11 mouse cellular contexts compared by ENCODE assay signal in genomic region chr11:4202995-4203704, GRCm38 (mm10). TPM values are rescaled to one million over a fixed set of nuclear protein-coding genes. Genes with fewer than 3 reads are reported as not detected.
DNase-seq lines count a peak whose midpoint lies in the region; ATAC-seq and TF ChIP-seq lines count a peak whose summit lies in the region.
"Had no signal": no experiment of that assay in that cellular context is flagged by ENCODE, and none has a peak within 500 bp of the region (broad histone marks: within the 10 kb centered on the region; RNA-seq: fewer than 3 reads in every experiment).

No protein-coding gene starts in this region.

- peaks cover 11% of the 10 kb centered on the region for H3K4me1 ChIP-seq in limb, embryonic 15.5 days
- no peaks in the 10 kb centered on the region for H3K4me1 ChIP-seq in limb, embryonic 10.5 days

- H3K4me3 ChIP-seq in gastrocnemius, adult 2 months, result 0 out of 2 replicates have a peak overlapping the region, but pooled peaks have one; percentile 0
- H3K4me3 ChIP-seq in limb, embryonic 15.5 days, result no peak overlapping the region
- H3K4me3 ChIP-seq in limb, embryonic 10.5 days, result no peak overlapping the region

- H3K9ac ChIP-seq in limb, embryonic 15.5 days, result no peak overlapping the region

- intact Hi-C loops in gastrocnemius, adult 2 months (cut with DNase I), result no loop called here

- peak overlapping the region; percentile 75 for H3K27ac ChIP-seq in gastrocnemius, adult 2 months
- peak overlapping the region; percentile 47; the same call in 1 of the 2 replicates for H3K27ac ChIP-seq in limb, embryonic 15.5 days
- H3K27ac ChIP-seq in limb, embryonic 10.5 days, result no peak overlapping the region

- peaks cover 27% of the 10 kb centered on the region for H3K36me3 ChIP-seq in limb, embryonic 15.5 days
- H3K36me3 ChIP-seq in limb, embryonic 10.5 days, result peaks cover 23% of the 10 kb centered on the region

- DNase-seq in gastrocnemius, adult 2 months, result no peak
- DNase-seq in gastrocnemius, postnatal 10 days, result no peak
- no peak for DNase-seq in limb, embryonic 10.5 days (ENCODE audit: low spot score)
- DNase-seq in T-cell, adult 2 months (ENCODE audit: low spot score), result peak; percentile 71
- DNase-seq in frontal cortex, postnatal 14 days (ENCODE audit: low spot score in 2 of 2), result no peak
- DNase-seq in layer of hippocampus, adult 9-11 months, result no peak
- DNase-seq: cerebellum, adult 11-12 months had no signal

- no peaks in the 10 kb centered on the region for H3K9me3 ChIP-seq in limb, embryonic 15.5 days
- H3K9me3 ChIP-seq in limb, embryonic 10.5 days (replicated peaks), result no peaks in the 10 kb centered on the region

- WGBS in limb, embryonic 15.5 days, result 79% methylated on average over 12 of the region's 12 CpGs
- WGBS in limb, embryonic 10.5 days, result 88% methylated on average over 12 of the region's 12 CpGs

- no peak overlapping the region for H3K4me2 ChIP-seq in limb, embryonic 15.5 days

- no peak for ATAC-seq in limb, embryonic 15.5 days (ENCODE audit: insufficient number of reproducible peaks, low FRiP score, low TSS enrichment, low read depth)
- ATAC-seq in megakaryocyte, adult 5-6 weeks (ENCODE audit: poor library complexity, severe bottlenecking), result peak; percentile 24; the same call in 1 of the 2 replicates

- H3K27me3 ChIP-seq in limb, embryonic 15.5 days, result no peaks in the 10 kb centered on the region
- no peaks in the 10 kb centered on the region for H3K27me3 ChIP-seq in limb, embryonic 10.5 days (ENCODE audit: low read depth, poor library complexity, severe bottlenecking)

- no peak for TF ChIP-seq CTCF in gastrocnemius, adult 2 months (IDR thresholded peaks at IDR 0.05)

RNA-seq across cellular contexts. Expression of gene Castor1, which starts 14.9 kb away (rescaled TPM):
- 1 to 10 TPM; 2.0 to 2.6 TPM for total RNA-seq in gastrocnemius, adult 2 months (2021)
- total RNA-seq in gastrocnemius, postnatal 10 days (2021), result 1 to 10 TPM; 5.9 to 6.9 TPM
- 15.2 and 20.6 TPM in 2 replicates for polyA plus RNA-seq in limb, embryonic 15.5 days (2015; fragmentation: Nextera tagmentation; extraction: Ambion mirVana)
- 1.8 and 2.1 TPM in 2 replicates for polyA plus RNA-seq in limb, embryonic 10.5 days (2016; fragmentation: Nextera tagmentation; extraction: Ambion mirVana)
- total RNA-seq in megakaryocyte, adult 5-6 weeks (2015), result 1.2 and 1.3 TPM in 2 replicates
- 1.1 and 2.3 TPM in 2 replicates for total RNA-seq in megakaryocyte, adult 5-6 weeks (2017)

RNA-seq across cellular contexts. Expression of gene Tbc1d10a, which starts 16.6 kb away (rescaled TPM):
- 1 to 10 TPM; 3.1 to 5.2 TPM for total RNA-seq in gastrocnemius, adult 2 months (2021)
- total RNA-seq in gastrocnemius, postnatal 10 days (2021), result 1 to 10 TPM; 6.1 to 8.2 TPM
- polyA plus RNA-seq in limb, embryonic 15.5 days (2015; fragmentation: Nextera tagmentation; extraction: Ambion mirVana), result 58.7 and 61.9 TPM in 2 replicates
- polyA plus RNA-seq in limb, embryonic 10.5 days (2016; fragmentation: Nextera tagmentation; extraction: Ambion mirVana), result 27.4 and 37.4 TPM in 2 replicates
- total RNA-seq in megakaryocyte, adult 5-6 weeks (2015), result 2.5 and 3.8 TPM in 2 replicates
- 5.5 and 8.3 TPM in 2 replicates for total RNA-seq in megakaryocyte, adult 5-6 weeks (2017)

RNA-seq across cellular contexts. Expression of gene Osm, which starts 33.1 kb away (rescaled TPM):
- not detected for total RNA-seq in gastrocnemius, adult 2 months (2021)
- total RNA-seq in gastrocnemius, postnatal 10 days (2021), result not detected
- 0.12 and 0.23 TPM in 2 replicates for polyA plus RNA-seq in limb, embryonic 15.5 days (2015; fragmentation: Nextera tagmentation; extraction: Ambion mirVana)
- not detected in 2 replicates for polyA plus RNA-seq in limb, embryonic 10.5 days (2016; fragmentation: Nextera tagmentation; extraction: Ambion mirVana)
- total RNA-seq in megakaryocyte, adult 5-6 weeks (2015), result 26.6 and 34.4 TPM in 2 replicates
- total RNA-seq in megakaryocyte, adult 5-6 weeks (2017), result 31.9 and 39.2 TPM in 2 replicates
- total RNA-seq: gastrocnemius, postnatal 25 days had no signal
- polyA plus RNA-seq: neural tube, embryonic 11.5 days had no signal

RNA-seq across cellular contexts. Expression of gene Sf3a1, which starts 43.0 kb away (rescaled TPM):
- total RNA-seq in gastrocnemius, adult 2 months (2021), result 10 to 100 TPM; 13.9 to 19.6 TPM
- 10 to 100 TPM; 28.1 to 32.6 TPM for total RNA-seq in gastrocnemius, postnatal 10 days (2021)
- polyA plus RNA-seq in limb, embryonic 15.5 days (2015; fragmentation: Nextera tagmentation; extraction: Ambion mirVana), result 44.9 and 45.2 TPM in 2 replicates
- polyA plus RNA-seq in limb, embryonic 10.5 days (2016; fragmentation: Nextera tagmentation; extraction: Ambion mirVana), result 101 and 105 TPM in 2 replicates
- 42.2 and 42.4 TPM in 2 replicates for total RNA-seq in megakaryocyte, adult 5-6 weeks (2015)
- total RNA-seq in megakaryocyte, adult 5-6 weeks (2017), result 24.8 and 28.9 TPM in 2 replicates

RNA-seq across cellular contexts. Expression of gene Ccdc157, which starts 43.1 kb away (rescaled TPM):
- total RNA-seq in gastrocnemius, adult 2 months (2021), result 1 to 10 TPM; 3.2 to 3.4 TPM
- 1 to 10 TPM; 5.9 to 8.8 TPM for total RNA-seq in gastrocnemius, postnatal 10 days (2021)
- polyA plus RNA-seq in limb, embryonic 15.5 days (2015; fragmentation: Nextera tagmentation; extraction: Ambion mirVana), result 10.9 and 12.3 TPM in 2 replicates
- polyA plus RNA-seq in limb, embryonic 10.5 days (2016; fragmentation: Nextera tagmentation; extraction: Ambion mirVana), result 7.9 and 9.4 TPM in 2 replicates
- 1.1 TPM in 1 of 2 replicates, not detected in the other for total RNA-seq in megakaryocyte, adult 5-6 weeks (2015)
- total RNA-seq in megakaryocyte, adult 5-6 weeks (2017), result 0.44 and 1.3 TPM in 2 replicates

Comparison
In these comparisons a context has a peak if more than half of its experiments do, and no peak if none do; other contexts are left out.
1. RNA of gene Osm, which starts 33.1 kb away (total RNA-seq): 26.6 to 39.2 TPM in megakaryocyte, adult 5-6 weeks; not detected in gastrocnemius, postnatal 10 days and not detected in gastrocnemius, adult 2 months; every median in the first group is over 10 times any median in the second.